Mouse (Mus musculus): ENCODE data around the gene Nat8l.

DNA sequence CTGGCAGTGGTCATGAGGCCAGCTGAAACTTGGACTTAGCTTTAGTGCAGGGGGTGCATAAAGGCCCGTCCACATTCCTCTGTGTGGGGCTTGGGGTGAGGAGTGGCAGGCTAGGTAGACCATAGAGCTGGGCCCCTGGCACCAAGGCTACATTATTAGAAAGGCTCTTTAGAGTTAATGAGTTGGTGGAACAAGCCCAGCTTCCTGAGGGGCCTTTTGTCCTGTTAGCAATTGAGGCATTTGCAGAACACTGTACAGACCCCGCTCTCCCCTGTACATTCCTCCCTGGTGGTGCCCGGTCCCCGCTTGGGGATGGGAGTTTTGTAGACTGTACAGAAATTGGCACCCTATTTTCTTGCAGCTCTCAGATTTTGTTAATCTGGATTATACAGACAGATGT, 6.9 kb downstream of the Nat8l start:
- TF ChIP-seq CTCF (IDR thresholded peaks at IDR 0.05; ENCODE audit: insufficient read depth, low read depth, low read length) (no peak), POLR2A (IDR thresholded peaks at IDR 0.05; ENCODE audit: insufficient read depth, low read depth, low read length) (peak; percentile 16; the same call in 1 of the 2 replicates)

Data from olfactory bulb, adult 2 months (tissue).